Mouse (Mus musculus) ES-Bruce4 (cell line): Measurements from ENCODE around the gene Bri3.

ENCODE experiments used
- CTCF ChIP-seq: IDR thresholded peaks from one replicate; pipeline ENCODE4 v1.8.1; 2011; ENCODE audit warnings: low read depth, low read length
- EP300 ChIP-seq: IDR thresholded peaks from 2 replicates; pipeline ENCODE4 v1.6.1; 2011; ENCODE audit warnings: low read depth, low read length; ENCODE audit not compliant: insufficient read depth
- POLR2A ChIP-seq: IDR thresholded peaks from one replicate; pipeline ENCODE4 v1.8.1; 2011; ENCODE audit warnings: low read length; ENCODE audit not compliant: insufficient read depth

DNA sequence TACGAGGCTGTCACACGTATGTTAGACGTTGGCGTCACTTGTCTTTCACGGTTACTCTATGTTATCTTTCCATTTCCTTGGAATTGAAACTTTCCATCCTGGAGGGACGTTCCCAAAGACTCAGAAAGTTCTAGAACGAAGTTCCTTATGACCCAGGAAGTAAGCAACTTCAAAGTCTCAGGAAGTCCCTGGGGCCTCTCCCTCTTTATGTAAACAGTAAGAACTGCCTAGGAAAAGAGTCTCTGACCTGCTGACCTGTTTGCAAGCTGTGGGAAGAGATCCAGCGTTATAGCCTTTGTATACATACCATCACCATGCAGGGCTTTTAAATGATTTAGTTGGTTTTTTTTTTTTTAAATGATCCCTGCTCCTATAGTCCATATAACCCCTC, 203.0 kb downstream of the Bri3 start:
- TF ChIP-seq CTCF: no peak
- no peak for TF ChIP-seq POLR2A
- TF ChIP-seq EP300: no peak
